Mouse (Mus musculus): Measurements from ENCODE around the gene Efcab5. TPM values are rescaled to one million over a fixed set of nuclear protein-coding genes. Genes with fewer than 3 reads are reported as not detected.
"Not testable (repeated sequence)": the region's sequence is repeated elsewhere in the genome, so short reads cannot be mapped to it uniquely, and the experiment has no call there.

Gene Efcab5
- total and polyA plus RNA-seq, 3 experiments, result 0.04 to 0.66 (median 0.53) TPM

DNA sequence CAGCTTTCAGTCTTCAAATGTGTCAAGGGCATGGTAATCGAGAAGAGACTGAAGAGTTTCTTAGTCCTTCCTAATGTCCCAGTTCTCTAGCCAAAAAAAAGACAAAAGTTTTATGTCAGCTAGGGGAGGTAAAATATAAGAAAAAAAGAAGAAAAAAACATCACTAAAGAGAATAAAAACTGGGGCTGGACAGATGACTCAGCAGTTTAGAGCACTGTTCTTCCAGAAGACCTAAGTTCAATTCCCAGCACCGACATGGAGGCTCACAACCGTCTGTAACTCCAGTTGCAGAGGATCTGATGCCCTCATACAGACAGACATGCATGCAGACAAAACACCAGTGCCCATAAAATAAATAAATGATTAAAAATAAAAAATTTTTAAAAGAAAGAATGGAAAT is 60.2 kb downstream of the Efcab5 start:
- DNase-seq (ENCODE audit: low spot score) (no peak), ATAC-seq (ENCODE audit: extremely low read depth, insufficient number of reproducible peaks, low FRiP score, poor library complexity, severe bottlenecking) (no peak)
- Histone ChIP-seq H3K4me1 (ENCODE audit: insufficient read depth, low read depth, low read length) (no peaks in the 10 kb centered on the region), H3K36me3 (replicated peaks) (no peaks in the 10 kb centered on the region), H3K9me3 (replicated peaks) (no peaks in the 10 kb centered on the region), H3K27me3 (ENCODE audit: insufficient read depth, low read length) (peaks cover 8% of the 10 kb centered on the region), H3K4me3 (ENCODE audit: low read depth, low read length) (no peak overlapping the region)
- TF ChIP-seq TAL1 (conservative IDR thresholded peaks at IDR 0.05; ENCODE audit: low read depth, low read length) (no peak), GATA1 (IDR thresholded peaks at IDR 0.05; ENCODE audit: borderline replicate concordance, low read length) (no peak), CTCF (IDR thresholded peaks at IDR 0.05; ENCODE audit: low read depth, low read length) (no peak), GATA2 (IDR thresholded peaks at IDR 0.05; ENCODE audit: borderline replicate concordance, low read depth, low read length) (no peak), POLR2AphosphoS5 (IDR thresholded peaks at IDR 0.05; ENCODE audit: insufficient replicate concordance, low read depth, low read length) (no peak)

- no peak for ATAC-seq (ENCODE audit: extremely low read depth, insufficient number of reproducible peaks, low FRiP score, poor library complexity, severe bottlenecking)
- TF ChIP-seq TAL1 (conservative IDR thresholded peaks at IDR 0.05; ENCODE audit: low read depth, low read length) (no peak), POLR2AphosphoS5 (IDR thresholded peaks at IDR 0.05; ENCODE audit: insufficient replicate concordance, low read depth, low read length) (no peak), CTCF (IDR thresholded peaks at IDR 0.05; ENCODE audit: low read depth, low read length) (no peak), GATA1 (IDR thresholded peaks at IDR 0.05; ENCODE audit: borderline replicate concordance, low read length) (no peak)
Measured at GRCm38 (mm10) chr11:77111141-77111540, 77.6 kb downstream of the Efcab5 start.

GRCm38 (mm10) chr11:77108442-77108841 is 80.3 kb downstream of the Efcab5 start:
- H3K27me3 ChIP-seq (ENCODE audit: insufficient read depth, low read length), result peaks cover 14% of the 10 kb centered on the region
- H3K9me3 ChIP-seq (replicated peaks), result no peaks in the 10 kb centered on the region
- no peak overlapping the region for H3K4me3 ChIP-seq (ENCODE audit: low read depth, low read length)
- DNase-seq (ENCODE audit: low spot score) (no peak), ATAC-seq (ENCODE audit: extremely low read depth, insufficient number of reproducible peaks, low FRiP score, poor library complexity, severe bottlenecking) (no peak)
- TF ChIP-seq POLR2AphosphoS5 (IDR thresholded peaks at IDR 0.05; ENCODE audit: insufficient replicate concordance, low read depth, low read length) (no peak), GATA2 (IDR thresholded peaks at IDR 0.05; ENCODE audit: borderline replicate concordance, low read depth, low read length) (no peak), GATA1 (IDR thresholded peaks at IDR 0.05; ENCODE audit: borderline replicate concordance, low read length) (no peak), CTCF (IDR thresholded peaks at IDR 0.05; ENCODE audit: low read depth, low read length) (no peak), TAL1 (conservative IDR thresholded peaks at IDR 0.05; ENCODE audit: low read depth, low read length) (no peak)
- H3K4me1 ChIP-seq (ENCODE audit: insufficient read depth, low read depth, low read length), result no peaks in the 10 kb centered on the region
- H3K36me3 ChIP-seq (replicated peaks), result no peaks in the 10 kb centered on the region

More at GRCm38 (mm10) chr11:77111141-77111540, 77.6 kb downstream of the Efcab5 start:
- no peak for DNase-seq (ENCODE audit: low spot score)
- Histone ChIP-seq H3K36me3 (replicated peaks) (no peaks in the 10 kb centered on the region), H3K4me1 (ENCODE audit: insufficient read depth, low read depth, low read length) (no peaks in the 10 kb centered on the region), H3K4me3 (ENCODE audit: low read depth, low read length) (no peak overlapping the region), H3K9me3 (replicated peaks) (no peaks in the 10 kb centered on the region), H3K27me3 (ENCODE audit: insufficient read depth, low read length) (peaks cover 19% of the 10 kb centered on the region)

DNA sequence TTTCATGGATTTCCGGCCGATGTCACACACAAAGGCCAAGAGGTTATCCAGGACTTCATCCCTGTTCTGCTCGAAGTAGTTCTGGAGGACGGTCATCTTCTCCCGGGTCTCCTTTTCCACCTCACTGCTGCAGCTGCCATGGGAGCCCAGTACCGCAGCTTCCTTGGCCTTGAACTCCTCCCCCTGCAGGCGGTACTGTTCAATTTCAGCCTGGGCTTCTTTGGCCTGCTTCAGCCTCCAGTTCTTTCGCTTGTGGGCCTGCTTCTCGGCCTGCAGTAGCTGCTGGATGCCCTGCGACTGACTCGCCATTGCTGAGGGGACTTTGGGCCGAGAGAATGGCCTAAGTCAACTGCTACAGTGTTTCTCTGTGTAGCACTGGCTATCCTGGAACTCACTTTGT is 80.9 kb downstream of the Efcab5 start:
- ATAC-seq (ENCODE audit: extremely low read depth, insufficient number of reproducible peaks, low FRiP score, poor library complexity, severe bottlenecking); DNase-seq (ENCODE audit: low spot score); H3K36me3 ChIP-seq (replicated peaks); H3K4me3 ChIP-seq (ENCODE audit: low read depth, low read length); H3K9me3 ChIP-seq (replicated peaks); H3K4me1 ChIP-seq (ENCODE audit: insufficient read depth, low read depth, low read length): not testable (repeated sequence)
- H3K27me3 ChIP-seq (ENCODE audit: insufficient read depth, low read length), result peaks cover 15% of the 10 kb centered on the region

DNA sequence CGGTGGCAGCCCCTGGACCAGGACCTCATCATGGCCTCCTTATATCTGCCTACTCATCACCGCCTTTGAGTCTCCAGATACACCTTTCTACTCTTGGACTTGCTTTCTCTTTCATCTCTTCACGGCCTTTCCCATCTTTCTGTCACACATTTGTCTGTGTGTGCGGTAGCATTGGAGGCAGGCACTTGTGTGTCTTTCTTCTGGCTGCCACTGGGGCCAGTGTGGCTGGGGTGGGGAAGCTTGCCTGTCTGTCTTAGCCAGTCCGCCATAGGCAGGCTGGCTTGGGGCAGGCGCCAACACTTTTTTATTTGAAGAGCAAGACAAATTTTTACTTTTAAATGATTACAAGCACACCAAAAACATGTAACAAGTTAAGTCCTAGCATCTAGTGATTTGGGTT is 81.8 kb downstream of the Efcab5 start:
- ATAC-seq (ENCODE audit: extremely low read depth, insufficient number of reproducible peaks, low FRiP score, poor library complexity, severe bottlenecking) (no peak), DNase-seq (ENCODE audit: low spot score) (no peak)
- TF ChIP-seq TAL1 (conservative IDR thresholded peaks at IDR 0.05; ENCODE audit: low read depth, low read length), result no peak
- no peak for TF ChIP-seq CTCF (IDR thresholded peaks at IDR 0.05; ENCODE audit: low read depth, low read length)
- TF ChIP-seq GATA2 (IDR thresholded peaks at IDR 0.05; ENCODE audit: borderline replicate concordance, low read depth, low read length), result no peak
- TF ChIP-seq GATA1 (IDR thresholded peaks at IDR 0.05; ENCODE audit: borderline replicate concordance, low read length), result no peak
- TF ChIP-seq POLR2AphosphoS5 (IDR thresholded peaks at IDR 0.05; ENCODE audit: insufficient replicate concordance, low read depth, low read length), result no peak
- H3K4me3 ChIP-seq (ENCODE audit: low read depth, low read length), result no peak overlapping the region
- no peaks in the 10 kb centered on the region for H3K36me3 ChIP-seq (replicated peaks)
- H3K9me3 ChIP-seq (replicated peaks), result no peaks in the 10 kb centered on the region
- peaks cover 19% of the 10 kb centered on the region for H3K27me3 ChIP-seq (ENCODE audit: insufficient read depth, low read length)
- H3K4me1 ChIP-seq (ENCODE audit: insufficient read depth, low read depth, low read length), result no peaks in the 10 kb centered on the region

GRCm38 (mm10) chr11:77100137-77100937 is 88.4 kb downstream of the Efcab5 start:
- no peaks in the 10 kb centered on the region for H3K36me3 ChIP-seq (replicated peaks)
- no peak overlapping the region for H3K4me3 ChIP-seq (ENCODE audit: low read depth, low read length)
- ATAC-seq (ENCODE audit: extremely low read depth, insufficient number of reproducible peaks, low FRiP score, poor library complexity, severe bottlenecking), result no peak
- TF ChIP-seq GATA2 (IDR thresholded peaks at IDR 0.05; ENCODE audit: borderline replicate concordance, low read depth, low read length), result no peak
- no peak for TF ChIP-seq POLR2AphosphoS5 (IDR thresholded peaks at IDR 0.05; ENCODE audit: insufficient replicate concordance, low read depth, low read length)
- no peak for TF ChIP-seq GATA1 (IDR thresholded peaks at IDR 0.05; ENCODE audit: borderline replicate concordance, low read length)
- TF ChIP-seq TAL1 (conservative IDR thresholded peaks at IDR 0.05; ENCODE audit: low read depth, low read length), result no peak
- TF ChIP-seq CTCF (IDR thresholded peaks at IDR 0.05; ENCODE audit: low read depth, low read length), result peak; percentile 52
- DNase-seq (ENCODE audit: low spot score), result peak; percentile 49
- peaks cover 23% of the 10 kb centered on the region for H3K27me3 ChIP-seq (ENCODE audit: insufficient read depth, low read length)
- no peaks in the 10 kb centered on the region for H3K9me3 ChIP-seq (replicated peaks)
- H3K4me1 ChIP-seq (ENCODE audit: insufficient read depth, low read depth, low read length), result peaks cover 6% of the 10 kb centered on the region
